Mouse (Mus musculus) bone marrow macrophage, adult 2 months (primary cell): Measurements from ENCODE around the gene Hfe2. TPM values are rescaled to one million over a fixed set of nuclear protein-coding genes. Genes with fewer than 3 reads are reported as not detected.

Experiments
- H3K27ac ChIP-seq: 2 replicates; pipeline ENCODE4 v1.5.1; 2012; ENCODE audit warnings: low read depth, low read length; ENCODE audit not compliant: insufficient read depth
- H3K4me1 ChIP-seq: 2 replicates; pipeline ENCODE4 v1.6.1; 2012; ENCODE audit warnings: low read length; ENCODE audit not compliant: control insufficient read depth, insufficient read depth
- H3K4me3 ChIP-seq: 2 replicates; pipeline ENCODE4 v1.5.1; 2012; ENCODE audit warnings: mild to moderate bottlenecking, low read length, moderate library complexity; ENCODE audit not compliant: insufficient read depth
- CTCF ChIP-seq: IDR thresholded peaks from 2 replicates; pipeline ENCODE4 v1.5.1; 2012; ENCODE audit warnings: low read depth, mild to moderate bottlenecking, low read length, moderate library complexity
- POLR2A ChIP-seq: IDR thresholded peaks from 2 replicates; pipeline ENCODE4 v1.6.1; 2012; ENCODE audit warnings: mild to moderate bottlenecking, low read depth, low read length, borderline replicate concordance
- polyA plus RNA-seq: library from polyadenylated mRNA; stranded (reverse); fragments of >200 nt; gene quantifications from 2 replicates; pipeline ENCODE4 v1.2.4, GENCODE M21; 2012; ENCODE audit not compliant: missing spikeins, insufficient read depth, insufficient read length

Gene Hfe2
- polyA plus RNA-seq, 1 experiment: not detected

DNA sequence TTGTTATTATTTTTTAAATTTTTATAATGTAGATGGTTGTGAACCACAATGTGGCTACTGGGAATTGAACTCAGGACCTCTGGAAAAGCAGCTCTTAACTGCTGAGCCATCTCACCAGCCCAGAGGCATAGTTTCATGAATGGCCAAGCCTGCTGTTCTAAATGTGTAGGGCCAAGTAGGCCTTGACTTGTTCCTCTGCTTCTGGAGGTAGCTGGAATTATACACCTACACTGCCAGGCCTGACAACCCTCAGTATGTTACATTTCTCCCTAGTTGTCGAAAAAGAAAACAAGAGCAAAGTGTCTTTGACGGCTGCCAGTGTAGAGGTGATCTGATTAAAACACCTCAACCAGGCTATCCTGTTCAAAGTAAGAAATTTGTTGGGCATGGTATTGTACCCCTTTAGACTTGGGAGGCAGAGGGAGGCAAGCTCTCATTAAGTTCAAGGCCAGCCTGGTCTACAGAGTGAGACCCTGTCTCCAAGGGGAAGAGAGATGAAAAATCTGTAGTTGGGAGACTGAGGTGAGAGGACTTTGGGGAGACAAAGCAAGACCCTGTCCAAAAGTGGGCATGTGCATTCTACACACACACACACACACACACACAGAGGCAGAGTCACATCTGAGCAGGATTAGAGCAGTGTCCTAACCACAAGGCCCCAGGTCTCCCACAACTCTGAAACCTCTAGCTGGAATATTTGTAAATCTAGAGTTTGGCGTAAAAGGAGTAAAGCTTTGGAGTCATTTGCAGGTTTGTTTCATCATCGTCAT is 26.3 kb upstream of the Hfe2 start:
- Histone ChIP-seq H3K4me1 (peaks cover 5% of the 10 kb centered on the region; the same call in 1 of the 2 replicates), H3K4me3 (no peak overlapping the region), H3K27ac (no peak overlapping the region)
- TF ChIP-seq POLR2A (no peak), CTCF (no peak)

DNA sequence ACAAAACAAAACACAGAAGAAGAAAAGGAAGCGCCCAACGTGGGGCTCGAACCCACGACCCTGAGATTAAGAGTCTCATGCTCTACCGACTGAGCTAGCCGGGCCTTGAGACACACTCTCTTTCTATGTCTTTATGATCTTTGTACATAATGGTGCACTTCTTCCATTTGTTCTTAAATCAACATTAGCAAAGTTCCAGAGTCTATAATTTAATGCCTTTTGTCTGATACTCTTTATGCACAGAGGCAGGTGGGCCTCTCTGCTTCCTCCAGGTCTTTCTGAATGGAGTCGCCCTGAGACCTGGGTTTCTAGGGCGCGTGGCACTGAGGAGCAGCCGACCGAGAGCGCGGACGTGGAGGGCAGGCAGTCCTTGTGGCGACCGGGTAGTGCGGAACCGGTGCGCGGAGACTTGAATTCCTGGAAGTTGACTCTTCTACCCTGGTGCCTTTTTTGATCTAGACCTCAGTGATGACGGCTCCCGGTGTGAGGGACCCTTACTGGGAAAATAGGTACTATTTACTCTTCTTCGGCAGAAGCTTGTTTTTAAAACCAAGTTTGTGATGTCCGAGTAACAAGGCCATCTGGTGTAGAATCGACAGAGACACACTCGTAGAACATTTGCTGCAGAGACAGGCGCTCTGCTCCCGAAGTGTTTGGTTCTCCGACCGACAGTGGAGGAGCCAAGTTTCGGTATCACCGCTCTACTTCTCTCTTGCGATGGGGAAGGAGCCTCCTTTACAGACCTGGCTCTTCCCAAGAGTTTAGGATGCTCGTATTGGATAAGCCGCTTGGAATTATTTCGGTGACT is 25.3 kb upstream of the Hfe2 start:
- peak overlapping the region; percentile 66 for H3K27ac ChIP-seq
- peak overlapping the region; percentile 75 for H3K4me3 ChIP-seq
- H3K4me1 ChIP-seq: peaks cover 5% of the 10 kb centered on the region; the same call in 1 of the 2 replicates
- no peak for TF ChIP-seq POLR2A
- no peak for TF ChIP-seq CTCF

- peak overlapping the region; percentile 84 for H3K27ac ChIP-seq
- TF ChIP-seq POLR2A (no peak), CTCF (no peak)
- peak overlapping the region; percentile 78 for H3K4me3 ChIP-seq
- H3K4me1 ChIP-seq: peaks cover 5% of the 10 kb centered on the region; the same call in 1 of the 2 replicates
Measured at GRCm38 (mm10) chr3:96500289-96500621, 24.7 kb upstream of the Hfe2 start.

DNA sequence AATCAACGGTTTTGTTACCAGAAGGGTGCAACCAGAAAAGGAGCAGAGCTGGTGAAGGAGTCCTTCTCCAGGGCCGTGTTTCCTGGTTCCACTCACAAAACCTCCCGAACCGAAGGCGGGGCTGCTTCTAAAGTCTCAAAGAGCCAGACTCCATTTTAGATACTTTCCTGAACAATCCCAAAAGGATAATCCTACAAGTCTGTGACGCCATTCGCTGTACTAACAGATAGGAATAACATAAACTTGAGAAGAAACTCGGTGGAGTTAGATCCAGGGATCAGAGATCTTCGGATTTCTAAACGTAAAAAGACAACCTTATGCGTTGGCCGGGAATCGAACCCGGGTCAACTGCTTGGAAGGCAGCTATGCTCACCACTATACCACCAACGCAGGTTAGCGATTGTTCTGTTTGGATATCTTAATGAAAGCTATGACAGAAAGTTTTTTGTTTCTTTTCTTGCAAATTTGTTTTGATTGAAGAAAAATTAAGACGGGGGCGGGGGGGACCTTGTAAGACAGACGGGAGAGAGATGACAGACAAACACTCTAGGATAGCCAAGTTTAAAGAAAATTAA is 24.2 kb upstream of the Hfe2 start:
- H3K4me3 ChIP-seq: peak overlapping the region; percentile 78
- H3K27ac ChIP-seq: peak overlapping the region; percentile 84
- peaks cover 5% of the 10 kb centered on the region; the same call in 1 of the 2 replicates for H3K4me1 ChIP-seq
- TF ChIP-seq CTCF (no peak), POLR2A (no peak)

- TF ChIP-seq POLR2A: no peak
- TF ChIP-seq CTCF: no peak
- H3K27ac ChIP-seq: peak overlapping the region; percentile 20
- H3K4me3 ChIP-seq: peak overlapping the region; percentile 65
- H3K4me1 ChIP-seq: peaks cover 5% of the 10 kb centered on the region; the same call in 1 of the 2 replicates
Measured at GRCm38 (mm10) chr3:96501391-96502115, 23.4 kb upstream of the Hfe2 start.

GRCm38 (mm10) chr3:96502181-96503082 is 22.5 kb upstream of the Hfe2 start:
- H3K27ac ChIP-seq: peak overlapping the region; percentile 20
- TF ChIP-seq CTCF (no peak), POLR2A (no peak)

GRCm38 (mm10) chr3:96503083-96503450 is 21.9 kb upstream of the Hfe2 start:
- Histone ChIP-seq H3K4me1 (peaks cover 5% of the 10 kb centered on the region; the same call in 1 of the 2 replicates), H3K4me3 (peak overlapping the region; percentile 65), H3K27ac (no peak overlapping the region)
- peak; percentile 40; the same call in 1 of the 2 replicates for TF ChIP-seq CTCF
- no peak for TF ChIP-seq POLR2A

More at GRCm38 (mm10) chr3:96502181-96503082, 22.5 kb upstream of the Hfe2 start:
- H3K4me3 ChIP-seq: peak overlapping the region; percentile 65
- H3K4me1 ChIP-seq: peaks cover 5% of the 10 kb centered on the region; the same call in 1 of the 2 replicates

GRCm38 (mm10) chr3:96503946-96504345 is 21.0 kb upstream of the Hfe2 start:
- Histone ChIP-seq H3K27ac (no peak overlapping the region), H3K4me3 (no peak overlapping the region), H3K4me1 (peaks cover under 1% of the 10 kb centered on the region; the same call in 1 of the 2 replicates)
- TF ChIP-seq POLR2A (no peak), CTCF (no peak)

DNA sequence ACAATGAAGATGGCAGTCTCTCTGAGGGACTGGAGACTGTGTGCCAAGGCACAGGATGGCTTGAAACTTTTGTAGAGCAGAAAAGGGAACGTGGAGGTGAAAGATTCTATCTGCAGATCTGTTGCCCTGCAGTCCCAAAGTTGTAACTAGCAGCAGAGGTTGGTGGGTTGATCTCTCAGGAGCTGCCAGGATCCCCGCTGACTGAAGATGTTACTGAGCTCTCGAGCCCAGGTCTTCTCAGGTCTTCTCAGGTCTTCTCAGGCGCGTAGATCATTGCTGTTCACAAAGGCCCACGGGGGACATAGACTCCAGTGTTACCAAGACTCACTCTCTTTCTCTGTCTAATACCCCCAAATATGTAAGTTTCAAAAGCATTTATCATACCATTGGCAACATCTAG is 20.0 kb upstream of the Hfe2 start:
- H3K4me3 ChIP-seq: no peak overlapping the region
- TF ChIP-seq CTCF: no peak
- TF ChIP-seq POLR2A: no peak
- H3K4me1 ChIP-seq: no peaks in the 10 kb centered on the region
- H3K27ac ChIP-seq: no peak overlapping the region
